Comparison of ENCODE assay signal across 9 mouse cellular contexts in the genomic region with DNA sequence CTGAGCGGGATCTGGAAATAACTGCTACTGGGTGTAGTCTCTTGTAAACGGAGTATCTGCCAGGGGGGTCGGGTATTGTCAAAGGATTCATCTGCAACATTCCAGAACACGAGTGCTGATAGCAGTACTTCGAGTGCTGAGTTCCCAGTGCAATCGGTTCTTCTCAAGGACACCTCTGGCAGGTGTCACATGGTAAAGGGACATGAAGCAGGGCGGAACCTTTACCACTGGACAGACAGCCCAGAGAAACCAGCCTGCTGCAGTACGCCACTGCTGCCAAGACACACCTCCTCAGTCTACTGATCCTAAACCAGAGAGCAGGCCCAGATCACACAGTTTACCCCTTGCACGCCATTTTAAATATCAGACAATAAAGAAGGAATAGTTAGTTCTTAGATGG. TPM values are rescaled to one million over a fixed set of nuclear protein-coding genes. Genes with fewer than 3 reads are reported as not detected.
DNase-seq lines count a peak whose midpoint lies in the region; ATAC-seq and TF ChIP-seq lines count a peak whose summit lies in the region.
"Had no signal": no experiment of that assay in that cellular context is flagged by ENCODE, and none has a peak within 500 bp of the region (broad histone marks: within the 10 kb centered on the region; RNA-seq: fewer than 3 reads in every experiment).

No protein-coding gene starts in this region.

- H3K27me3 ChIP-seq in kidney, embryonic 14.5 days (ENCODE audit: control insufficient read depth, insufficient read depth, low read length) = peaks cover 19% of the 10 kb centered on the region; the same call in 1 of the 2 replicates
- H3K27me3 ChIP-seq in embryonic facial prominence, embryonic 15.5 days = peaks cover 33% of the 10 kb centered on the region
- H3K27me3 ChIP-seq in hindbrain, embryonic 12.5 days = peaks cover 47% of the 10 kb centered on the region
- H3K27me3 ChIP-seq in lung, postnatal 0 days (replicated peaks; ENCODE audit: insufficient read depth, low read length) = no peaks in the 10 kb centered on the region; the same call in 1 of the 2 replicates

- TF ChIP-seq CTCF in lung, postnatal 0 days (IDR thresholded peaks at IDR 0.05) = no peak

- TF ChIP-seq EP300 in lung, postnatal 0 days (IDR thresholded peaks at IDR 0.05) = no peak

- ATAC-seq in kidney, embryonic 14.5 days (ENCODE audit: low FRiP score, low TSS enrichment) = no peak
- ATAC-seq in embryonic facial prominence, embryonic 15.5 days (ENCODE audit: insufficient number of reproducible peaks, low FRiP score, low TSS enrichment, low read depth) = no peak
- peak; percentile 51; the same call in 1 of the 2 replicates for ATAC-seq in hindbrain, embryonic 12.5 days (ENCODE audit: low FRiP score)
- ATAC-seq in lung, postnatal 0 days = peak; percentile 61

- H3K4me2 ChIP-seq in kidney, embryonic 14.5 days (replicated peaks; ENCODE audit: low read depth, low read length) = peak overlapping the region; percentile 40
- peak overlapping the region; percentile 58 for H3K4me2 ChIP-seq in embryonic facial prominence, embryonic 15.5 days (replicated peaks)
- H3K4me2 ChIP-seq in hindbrain, embryonic 12.5 days (replicated peaks) = peak overlapping the region; percentile 65
- H3K4me2 ChIP-seq in lung, postnatal 0 days (replicated peaks; ENCODE audit: low read depth, low read length) = peak overlapping the region; percentile 50

- H3K9ac ChIP-seq in kidney, embryonic 14.5 days (ENCODE audit: low read depth, low read length) = no peak overlapping the region
- H3K9ac ChIP-seq in embryonic facial prominence, embryonic 15.5 days = no peak overlapping the region
- H3K9ac ChIP-seq in hindbrain, embryonic 12.5 days = no peak overlapping the region
- H3K9ac ChIP-seq in lung, postnatal 0 days (replicated peaks; ENCODE audit: low read depth) = no peak overlapping the region

- no peak for DNase-seq in kidney, postnatal 25 days
- peak; percentile 52 for DNase-seq in lung, postnatal 0 days (ENCODE audit: low spot score)
- DNase-seq in Muller cell, postnatal 12 days (ENCODE audit: inconsistent ontology term) = no peak
- DNase-seq in B cell, adult 2 months = no peak
- no peak for DNase-seq in spleen, postnatal 14 days (ENCODE audit: low spot score in 2 of 2)

- H3K36me3 ChIP-seq in kidney, embryonic 14.5 days (ENCODE audit: control insufficient read depth, insufficient read depth, low read length) = no peaks in the 10 kb centered on the region
- no peaks in the 10 kb centered on the region for H3K36me3 ChIP-seq in embryonic facial prominence, embryonic 15.5 days
- no peaks in the 10 kb centered on the region for H3K36me3 ChIP-seq in hindbrain, embryonic 12.5 days
- H3K36me3 ChIP-seq in lung, postnatal 0 days (ENCODE audit: insufficient read depth, low read length) = no peaks in the 10 kb centered on the region

- H3K4me1 ChIP-seq in kidney, embryonic 14.5 days (ENCODE audit: control insufficient read depth, insufficient read depth, low read length) = peaks cover 8% of the 10 kb centered on the region; the same call in 1 of the 2 replicates
- H3K4me1 ChIP-seq in embryonic facial prominence, embryonic 15.5 days = peaks cover 22% of the 10 kb centered on the region
- peaks cover 9% of the 10 kb centered on the region for H3K4me1 ChIP-seq in hindbrain, embryonic 12.5 days
- H3K4me1 ChIP-seq in lung, postnatal 0 days (ENCODE audit: insufficient read depth, low read depth, low read length) = peaks cover 11% of the 10 kb centered on the region; the same call in 1 of the 2 replicates

- no peak overlapping the region for H3K27ac ChIP-seq in kidney, embryonic 14.5 days (ENCODE audit: low read depth, low read length)
- H3K27ac ChIP-seq in embryonic facial prominence, embryonic 15.5 days (replicated peaks) = no peak overlapping the region
- no peak overlapping the region for H3K27ac ChIP-seq in hindbrain, embryonic 12.5 days
- H3K27ac ChIP-seq in lung, postnatal 0 days (ENCODE audit: low read length) = no peak overlapping the region

- 61% methylated on average over 9 of the region's 9 CpGs for WGBS in kidney, embryonic 14.5 days
- WGBS in embryonic facial prominence, embryonic 15.5 days = 53% methylated on average over 9 of the region's 9 CpGs
- WGBS in hindbrain, embryonic 12.5 days = 65% methylated on average over 9 of the region's 9 CpGs
- WGBS in lung, postnatal 0 days = 37% methylated on average over 9 of the region's 9 CpGs

- no peak overlapping the region; the same call in 1 of the 2 replicates for H3K4me3 ChIP-seq in kidney, embryonic 14.5 days (ENCODE audit: low read length)
- H3K4me3 ChIP-seq in embryonic facial prominence, embryonic 15.5 days (replicated peaks) = peak overlapping the region; percentile 35
- peak overlapping the region; percentile 33 for H3K4me3 ChIP-seq in hindbrain, embryonic 12.5 days
- peak overlapping the region; percentile 20; the same call in 1 of the 2 replicates for H3K4me3 ChIP-seq in lung, postnatal 0 days (ENCODE audit: low read depth, low read length)

- no peaks in the 10 kb centered on the region for H3K9me3 ChIP-seq in kidney, embryonic 14.5 days (ENCODE audit: control insufficient read depth, low read length)
- no peaks in the 10 kb centered on the region for H3K9me3 ChIP-seq in embryonic facial prominence, embryonic 15.5 days (replicated peaks)
- H3K9me3 ChIP-seq in hindbrain, embryonic 12.5 days (replicated peaks) = no peaks in the 10 kb centered on the region
- H3K9me3 ChIP-seq in lung, postnatal 0 days (ENCODE audit: low read length) = no peaks in the 10 kb centered on the region

RNA-seq across cellular contexts. Expression of a gene that starts 4.2 kb away (rescaled TPM):
- 17.6 and 17.9 TPM in 2 replicates for polyA plus RNA-seq in kidney, embryonic 14.5 days (2014; fragmentation: Nextera tagmentation; extraction: Ambion mirVana)
- polyA plus RNA-seq in embryonic facial prominence, embryonic 15.5 days (2015; fragmentation: Nextera tagmentation; extraction: Ambion mirVana) = 48.0 and 50.5 TPM in 2 replicates
- 11.6 and 13.3 TPM in 2 replicates for polyA plus RNA-seq in hindbrain, embryonic 12.5 days (2016; fragmentation: Nextera tagmentation; extraction: Ambion mirVana)
- 3.5 and 6.0 TPM in 2 replicates for polyA plus RNA-seq in lung, postnatal 0 days (2015; fragmentation: Nextera tagmentation; extraction: Ambion mirVana)
- polyA plus RNA-seq: erythroblast, embryonic 14.5 days had no signal

RNA-seq across cellular contexts. Expression of a gene that starts 45.1 kb away (rescaled TPM):
- not detected in 2 replicates for polyA plus RNA-seq in kidney, embryonic 14.5 days (2014; fragmentation: Nextera tagmentation; extraction: Ambion mirVana)
- polyA plus RNA-seq in embryonic facial prominence, embryonic 15.5 days (2015; fragmentation: Nextera tagmentation; extraction: Ambion mirVana) = not detected in 2 replicates
- polyA plus RNA-seq in hindbrain, embryonic 12.5 days (2016; fragmentation: Nextera tagmentation; extraction: Ambion mirVana) = not detected in 2 replicates
- not detected in 2 replicates for polyA plus RNA-seq in lung, postnatal 0 days (2015; fragmentation: Nextera tagmentation; extraction: Ambion mirVana)
- polyA plus RNA-seq: erythroblast, embryonic 14.5 days had no signal

RNA-seq across cellular contexts. Expression of a gene that starts 45.1 kb away (rescaled TPM):
- polyA plus RNA-seq in kidney, embryonic 14.5 days (2014; fragmentation: Nextera tagmentation; extraction: Ambion mirVana) = 23.1 and 23.9 TPM in 2 replicates
- polyA plus RNA-seq in embryonic facial prominence, embryonic 15.5 days (2015; fragmentation: Nextera tagmentation; extraction: Ambion mirVana) = 85.5 and 85.8 TPM in 2 replicates
- 62.9 and 69.2 TPM in 2 replicates for polyA plus RNA-seq in hindbrain, embryonic 12.5 days (2016; fragmentation: Nextera tagmentation; extraction: Ambion mirVana)
- 135 and 142 TPM in 2 replicates for polyA plus RNA-seq in lung, postnatal 0 days (2015; fragmentation: Nextera tagmentation; extraction: Ambion mirVana)

Comparison
In these comparisons a context has a peak if more than half of its experiments do, and no peak if none do; other contexts are left out.
1. ATAC-seq: peak in hindbrain, embryonic 12.5 days (single experiment) and lung, postnatal 0 days (single experiment); none in kidney, embryonic 14.5 days (single experiment) and embryonic facial prominence, embryonic 15.5 days (single experiment).
2. Peak in every context shown above with its lines, with median percentiles within 50 percentile points of each other: H3K4me2 ChIP-seq.